Mouse (Mus musculus) heart, adult 8-10 months (tissue): Measurements from ENCODE around the gene Ces2h. TPM values are rescaled to one million over a fixed set of nuclear protein-coding genes. Genes with fewer than 3 reads are reported as not detected.
A peak's percentile ranks its signal among the peaks of the same experiment; 100 is the strongest.
"Not testable (repeated sequence)": the region's sequence is repeated elsewhere in the genome, so short reads cannot be mapped to it uniquely, and the experiment has no call there.

Experiments used
- DNase-seq: peaks from one replicate; pipeline ENCODE4 v3.0.0; 2022; ENCODE audit warnings: low spot score
- total RNA-seq, 4 experiments: library from RNA; stranded (reverse); gene quantifications; 2 replicates each; pipeline ENCODE4 v1.2.4; 2022

The Ces2h gene
- total RNA-seq: not detected

DNA sequence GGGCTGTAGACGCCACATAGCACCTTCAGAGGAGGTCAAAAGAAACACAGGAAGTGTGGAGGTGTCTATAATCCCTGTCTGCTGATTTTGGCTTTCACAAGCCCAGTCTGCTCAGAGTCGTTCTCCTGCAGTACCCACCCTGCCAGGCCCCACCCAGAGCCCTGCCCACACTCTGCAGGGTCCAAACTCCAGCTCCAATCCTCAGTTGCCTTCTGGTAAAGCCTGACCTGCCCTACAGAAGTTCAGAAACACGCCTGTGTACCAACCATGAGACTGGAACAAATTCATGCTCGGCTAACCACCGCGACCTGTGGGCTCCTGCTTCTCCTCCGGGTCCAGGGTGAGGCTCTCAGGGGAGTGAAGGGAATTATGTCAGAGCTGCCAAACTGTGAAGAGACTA is at the start of gene Ces2h:
Gene Ces2h, plus strand, starts transcription at position 268 of the 400 bp plus-strand sequence.
- DNase-seq: no peak

DNA sequence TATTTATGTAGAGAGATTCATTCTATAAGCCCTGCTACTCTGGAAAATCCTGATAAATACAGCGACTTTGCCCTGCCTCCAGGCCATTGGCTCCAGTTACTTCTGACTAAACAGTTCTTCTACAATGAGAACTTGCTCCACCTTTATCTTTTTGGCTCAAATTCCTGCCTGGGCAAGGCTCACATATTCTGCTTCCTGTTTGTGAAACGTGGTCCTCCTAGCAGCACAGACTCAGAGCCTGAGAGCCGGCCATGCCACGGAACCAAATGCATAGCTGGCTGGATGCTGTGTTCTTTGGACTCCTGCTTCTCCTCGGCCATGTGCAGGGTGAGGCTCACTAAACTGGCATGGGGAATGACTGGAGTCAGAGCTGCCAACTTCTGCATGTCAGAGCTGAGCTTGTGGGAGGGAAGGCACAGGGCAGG is 39.1 kb upstream of the Ces2h start, which contains the start of gene Ces2g:
Gene Ces2g, plus strand, starts transcription at position 182 of the 425 bp plus-strand sequence.
- DNase-seq: peak; percentile 76

DNA sequence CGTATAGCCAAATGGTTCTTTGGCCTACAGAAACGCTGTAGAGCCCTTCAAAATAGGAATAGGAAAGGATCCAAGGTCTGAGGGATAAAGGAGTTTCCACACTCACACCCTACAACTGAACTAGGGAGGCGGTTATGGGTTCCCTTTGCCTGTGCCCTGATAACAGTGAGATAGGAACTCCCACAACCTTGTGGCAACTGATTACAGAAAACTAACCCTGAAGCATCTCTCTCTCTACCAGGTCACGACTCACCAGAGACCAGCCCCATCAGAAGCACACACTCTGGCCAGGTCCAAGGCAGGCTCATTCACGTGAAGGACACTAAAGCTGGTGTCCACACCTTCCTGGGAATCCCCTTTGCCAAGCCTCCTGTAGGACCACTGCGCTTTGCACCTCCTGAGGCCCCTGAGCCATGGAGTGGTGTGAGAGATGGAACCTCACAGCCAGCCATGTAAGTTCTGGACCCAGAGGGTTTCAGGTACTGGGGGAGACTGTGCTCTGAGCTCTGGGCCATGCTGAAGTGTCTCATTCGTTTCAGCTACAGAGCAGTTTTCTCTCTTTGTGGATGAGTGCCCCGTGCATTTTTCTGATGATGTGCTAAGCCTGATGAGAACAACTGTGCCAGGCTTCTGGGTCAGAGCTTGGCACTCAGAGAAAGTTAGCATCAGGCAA is 38.3 kb upstream of the Ces2h start:
- DNase-seq: no peak

DNA sequence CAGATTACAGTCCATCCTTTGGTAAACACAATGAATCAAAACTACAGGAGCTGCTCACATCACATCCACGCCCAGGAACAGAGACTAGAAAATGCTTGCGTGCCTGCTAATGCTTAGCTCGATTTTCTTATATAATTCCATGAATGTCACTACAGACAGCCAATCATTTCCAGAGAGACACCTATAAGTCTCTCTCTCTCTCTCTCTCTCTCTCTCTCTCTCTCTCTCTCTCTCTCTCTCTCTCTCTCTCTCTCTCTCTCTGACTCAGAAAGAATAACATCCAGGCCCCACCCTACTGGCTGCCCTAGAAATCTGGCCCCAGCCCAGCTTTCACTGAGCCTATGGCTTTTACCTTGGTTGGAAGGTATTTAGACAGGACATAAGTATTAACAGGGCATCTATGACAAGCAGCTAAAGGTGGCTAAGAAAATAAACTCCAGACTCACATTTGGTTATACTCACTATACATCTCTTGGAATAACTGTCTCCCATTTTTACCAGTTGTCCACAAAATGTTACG is 37.2 kb upstream of the Ces2h start:
- DNase-seq: no peak

DNA sequence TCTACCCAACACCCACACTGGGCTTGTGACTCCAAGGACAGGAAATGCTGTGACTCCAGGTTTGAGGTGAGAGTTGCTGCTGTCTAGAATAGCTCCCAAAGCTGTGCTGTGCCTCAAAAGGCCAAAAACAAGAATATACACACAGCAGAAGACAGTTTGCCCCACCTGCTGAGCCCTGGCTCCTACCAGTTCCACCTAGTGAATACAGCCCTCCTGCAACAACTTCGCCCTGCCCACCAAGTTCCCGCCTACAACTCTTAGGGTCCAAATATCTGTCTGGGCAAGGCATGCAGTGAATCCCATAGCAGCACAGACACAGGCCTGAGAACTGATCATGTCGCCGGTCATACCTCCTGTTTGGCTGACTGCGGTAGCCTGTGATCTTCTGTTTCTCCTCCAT is 16.5 kb upstream of the Ces2h start:
- no peak for DNase-seq

DNA sequence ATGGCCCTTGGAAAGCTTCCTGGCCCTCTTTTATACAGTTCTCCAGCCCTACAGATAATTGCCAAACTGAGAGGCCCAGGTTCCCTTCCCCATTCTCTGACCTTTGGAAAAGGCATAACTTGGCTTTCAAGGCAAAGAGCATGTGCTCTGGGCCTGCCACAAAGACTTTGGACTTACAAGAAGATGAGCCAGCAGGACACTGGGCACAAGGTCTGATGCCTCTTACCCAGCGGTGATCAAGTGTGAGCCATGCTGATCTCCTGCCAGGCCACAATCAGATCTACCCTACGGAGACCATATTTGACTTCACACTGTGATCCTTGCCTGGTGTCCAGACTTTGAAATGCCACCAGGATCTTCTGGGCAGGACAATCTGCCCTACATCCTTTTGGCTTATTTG is 15.7 kb upstream of the Ces2h start:
- DNase-seq: no peak

DNA sequence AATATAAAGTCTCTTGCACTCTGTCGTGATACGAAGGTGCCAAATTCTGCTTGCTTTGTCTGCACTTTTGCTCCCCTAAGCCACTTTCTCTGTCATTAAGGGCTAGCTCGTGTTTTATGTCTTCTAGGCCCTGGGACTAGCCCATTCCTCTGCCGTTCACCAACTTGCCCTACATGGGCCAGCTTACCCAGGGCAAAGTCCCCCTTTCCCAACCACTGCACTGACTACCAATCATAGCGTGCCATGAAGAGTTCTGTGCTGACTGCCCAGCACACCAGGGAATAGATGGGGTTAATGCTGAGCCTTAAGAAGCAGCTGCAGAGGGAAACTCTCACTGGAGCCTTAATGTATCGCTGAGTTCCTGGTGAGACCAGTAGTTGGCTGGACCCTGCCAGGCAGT is 2.5 kb upstream of the Ces2h start:
- no peak for DNase-seq

DNA sequence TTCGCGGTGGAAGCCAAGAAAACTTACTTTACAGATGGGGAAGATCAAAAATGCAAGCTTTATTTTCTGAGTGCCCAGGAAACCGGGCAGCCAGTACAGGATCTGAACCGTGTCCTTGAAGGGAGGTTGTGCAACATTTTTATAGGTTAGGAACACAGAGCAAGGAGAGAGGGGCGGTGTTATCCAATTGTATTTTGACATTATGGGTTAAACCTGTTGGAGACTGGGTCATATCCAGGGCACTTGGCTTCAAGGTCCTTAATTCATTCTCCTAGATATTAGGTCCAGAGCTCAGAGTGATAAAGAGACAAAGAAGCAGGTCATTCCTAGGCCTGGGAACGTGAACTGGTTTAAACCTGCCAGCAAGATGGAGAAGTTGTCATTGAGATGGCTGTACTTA is 1.5 kb upstream of the Ces2h start:
- no peak for DNase-seq

DNA sequence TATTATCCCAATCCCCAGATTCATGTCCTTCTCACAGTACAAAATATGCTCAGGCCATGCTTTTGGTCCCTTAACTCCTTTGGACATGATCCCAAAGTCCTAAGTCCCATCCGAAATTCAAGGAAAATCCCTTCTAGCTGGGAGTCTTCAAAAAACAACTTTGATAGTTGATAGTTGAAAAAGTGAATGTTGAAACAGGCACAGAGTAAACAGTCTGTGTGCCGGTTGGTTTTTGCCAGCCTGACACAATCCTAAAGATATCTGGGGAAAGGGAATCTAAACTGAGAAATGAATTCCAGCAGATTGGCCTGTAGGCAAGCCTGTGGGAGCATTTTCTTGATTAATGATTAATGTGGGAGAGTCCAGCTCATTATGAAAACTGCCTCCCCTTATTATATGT is 9.3 kb downstream of the Ces2h start:
- no peak for DNase-seq

DNA sequence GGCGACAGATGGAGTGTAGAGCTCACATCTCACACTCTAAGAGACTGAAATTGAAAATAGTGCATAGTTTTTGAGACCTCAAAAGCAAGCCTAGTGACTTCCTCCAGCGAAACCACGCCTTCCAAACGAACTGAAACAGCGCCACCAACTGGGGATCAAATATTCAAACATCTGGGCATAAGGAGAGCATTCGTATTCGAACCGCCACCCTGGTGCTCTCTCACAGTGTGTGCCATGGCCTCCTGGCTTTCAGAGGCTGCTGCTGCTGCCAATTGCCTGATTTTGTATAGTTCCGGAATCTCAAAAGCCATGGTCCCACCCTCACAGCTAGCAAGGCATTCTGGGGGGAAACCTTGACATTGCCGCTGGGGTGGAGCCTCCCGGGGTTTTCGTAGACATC is 10.5 kb downstream of the Ces2h start:
- DNase-seq: no peak

DNA sequence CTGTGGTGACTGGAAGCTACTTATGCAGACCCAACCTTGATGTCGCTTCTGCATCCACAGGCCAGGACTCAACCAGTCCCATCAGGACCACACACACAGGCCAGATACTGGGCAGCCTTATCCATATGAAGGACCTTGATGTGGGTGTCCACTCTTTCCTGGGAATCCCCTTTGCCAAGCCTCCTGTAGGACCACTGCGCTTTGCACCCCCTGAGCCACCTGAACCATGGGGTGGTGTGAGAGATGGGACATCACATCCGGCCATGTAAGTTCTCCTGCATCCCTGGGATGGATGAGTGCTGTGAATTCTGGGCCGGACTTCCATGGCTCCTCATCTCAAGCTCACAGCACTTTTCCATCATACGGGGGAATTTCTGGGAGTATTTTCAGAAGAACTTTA is 13.7 kb downstream of the Ces2h start:
- DNase-seq: no peak

DNA sequence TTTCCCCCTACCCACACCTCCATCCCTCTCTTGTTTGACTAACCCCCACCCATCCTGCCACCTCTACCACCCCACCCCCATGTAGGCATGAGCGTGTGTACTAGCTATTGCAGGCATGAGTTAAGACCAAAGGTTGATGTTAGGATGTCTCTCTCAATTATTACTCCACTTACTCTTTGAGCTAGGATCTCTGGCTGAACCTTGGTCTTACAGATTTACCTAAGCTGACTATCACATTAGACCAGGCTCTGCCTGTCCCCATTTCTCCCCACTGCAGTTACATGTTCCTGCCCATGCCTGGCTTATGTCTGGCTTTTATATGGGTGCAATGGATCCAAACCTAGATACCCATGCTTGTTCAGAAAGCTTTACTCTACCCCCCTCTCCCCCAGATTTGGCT is 21.3 kb downstream of the Ces2h start:
- no peak for DNase-seq

DNA sequence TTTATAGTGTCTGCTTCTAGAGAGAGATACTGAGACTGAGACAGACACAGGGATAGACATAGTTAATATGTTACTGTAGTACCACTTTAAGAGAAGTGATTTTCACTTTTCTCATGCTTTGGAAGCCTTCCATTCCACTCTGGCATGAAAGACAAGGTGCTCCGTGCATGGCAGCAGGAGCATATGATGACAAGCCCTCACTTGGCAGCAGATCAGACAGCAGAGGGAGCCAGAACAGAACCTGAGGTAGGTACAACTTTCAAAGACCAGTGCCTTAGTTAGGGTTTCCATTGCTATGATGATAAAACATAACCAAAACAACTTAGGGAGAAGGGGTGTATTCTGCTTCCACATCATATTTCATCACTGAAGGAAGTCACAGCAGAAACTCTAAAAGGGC is 22.4 kb downstream of the Ces2h start:
- no peak for DNase-seq

DNA sequence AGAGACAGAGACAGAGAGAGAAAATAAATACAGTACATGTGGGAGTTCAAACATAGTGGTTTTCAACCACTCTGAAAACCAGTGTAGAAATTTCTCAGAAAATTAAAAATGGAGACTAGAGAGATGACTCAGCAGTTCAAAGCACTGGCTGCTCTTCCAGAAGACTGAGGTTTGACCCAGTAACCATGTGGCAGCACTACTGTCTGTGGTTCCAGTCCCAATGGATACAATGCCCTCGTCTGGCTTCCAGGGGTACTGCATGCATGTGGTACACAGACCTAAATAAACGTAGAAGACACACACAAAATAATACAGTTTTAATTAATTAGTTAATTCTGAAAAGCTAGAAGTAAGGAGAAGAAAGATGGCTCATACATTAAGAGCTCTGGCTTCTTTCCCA is 24.4 kb downstream of the Ces2h start:
- no peak for DNase-seq

DNA sequence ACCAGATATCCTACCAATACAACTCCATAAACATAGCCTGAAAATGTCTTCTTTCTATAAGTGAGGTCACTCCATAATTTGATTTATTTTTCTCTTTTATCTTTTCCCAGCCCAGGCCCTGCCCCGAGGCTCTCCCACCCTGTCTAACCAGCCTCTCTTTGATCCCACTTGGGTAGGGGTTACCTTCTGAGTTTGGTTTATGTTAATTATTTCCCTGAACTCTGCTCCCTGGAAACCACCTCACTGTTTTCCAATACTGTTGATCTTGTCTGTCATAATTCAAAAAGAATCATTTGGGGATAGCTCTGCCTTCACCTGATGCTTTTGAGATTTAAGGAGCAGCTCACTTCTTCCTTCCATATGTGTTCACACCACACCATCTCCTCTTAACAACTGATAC is 42.9 kb downstream of the Ces2h start:
- DNase-seq: no peak

DNA sequence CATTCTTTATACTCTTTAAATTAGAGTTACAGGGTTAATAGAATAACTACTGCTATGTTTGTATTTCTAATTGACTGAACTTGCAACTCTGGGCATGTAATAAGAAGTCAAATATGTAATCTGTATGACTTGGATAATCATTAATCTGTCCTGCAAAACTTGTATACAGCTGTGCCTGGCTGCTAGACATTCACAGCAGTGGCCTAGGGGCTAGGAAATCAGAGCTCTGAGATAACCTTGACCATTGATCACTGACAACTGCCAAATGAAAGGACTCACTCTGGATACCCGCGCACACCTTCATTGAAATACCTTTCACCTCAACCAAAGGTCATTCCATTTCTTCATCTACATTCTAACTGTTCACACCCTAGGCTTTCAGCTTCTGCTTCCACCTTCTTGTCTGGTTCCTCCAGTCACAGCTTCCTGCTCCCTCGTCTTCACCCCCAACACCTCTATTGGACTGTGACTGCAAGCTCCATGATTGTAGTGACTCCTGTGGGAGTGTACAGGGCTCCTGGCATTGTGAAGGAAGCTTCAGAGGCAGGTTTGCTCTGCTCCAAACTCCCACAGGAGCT is 45.3 kb downstream of the Ces2h start:
- no peak for DNase-seq

DNA sequence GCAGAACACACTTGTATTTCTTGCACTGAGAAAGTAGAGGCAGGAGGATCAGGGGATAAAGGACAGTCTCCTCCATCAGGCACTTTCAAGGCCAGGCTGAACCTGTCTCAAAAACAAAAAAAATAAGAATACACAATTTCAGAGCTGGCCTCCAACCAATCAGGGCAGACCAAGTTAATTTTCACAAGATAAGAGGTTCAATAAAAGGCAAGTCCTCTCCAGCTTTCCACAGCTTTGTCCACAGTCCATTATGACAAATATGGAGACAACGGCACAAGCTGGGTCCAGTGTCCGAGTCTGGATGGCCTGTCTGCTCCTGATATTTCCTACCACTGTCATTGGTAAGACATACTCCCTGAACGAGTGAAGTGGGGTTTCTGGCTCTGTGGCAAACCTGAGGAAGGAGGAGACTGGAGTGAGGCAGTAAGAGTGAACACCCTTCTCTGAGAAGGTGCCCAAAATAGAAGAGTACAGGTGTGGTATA is 47.8 kb downstream of the Ces2h start, which contains the start of gene Ces3a:
Gene Ces3a, plus strand, starts transcription at position 231 of the 484 bp plus-strand sequence.
- DNase-seq: no peak

DNA sequence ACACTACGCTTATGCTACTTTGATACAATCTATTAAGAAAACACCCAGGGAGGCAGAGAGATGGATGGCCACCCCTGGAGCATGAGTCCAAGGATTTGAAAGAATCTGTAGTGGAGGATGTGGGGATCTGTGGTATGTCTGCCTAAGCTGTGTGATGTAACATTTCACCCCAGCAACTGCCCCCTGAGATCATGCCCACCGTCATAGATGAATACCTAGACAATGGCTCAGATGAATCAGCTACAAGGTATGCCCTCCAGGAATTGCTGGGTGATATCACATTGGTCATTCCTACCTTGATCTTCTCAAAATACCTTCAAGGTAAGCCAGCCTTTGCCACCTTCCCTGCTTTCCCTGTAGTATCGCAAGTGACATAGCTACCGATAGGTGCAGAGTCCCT is 55.6 kb downstream of the Ces2h start:
- no peak for DNase-seq

DNA sequence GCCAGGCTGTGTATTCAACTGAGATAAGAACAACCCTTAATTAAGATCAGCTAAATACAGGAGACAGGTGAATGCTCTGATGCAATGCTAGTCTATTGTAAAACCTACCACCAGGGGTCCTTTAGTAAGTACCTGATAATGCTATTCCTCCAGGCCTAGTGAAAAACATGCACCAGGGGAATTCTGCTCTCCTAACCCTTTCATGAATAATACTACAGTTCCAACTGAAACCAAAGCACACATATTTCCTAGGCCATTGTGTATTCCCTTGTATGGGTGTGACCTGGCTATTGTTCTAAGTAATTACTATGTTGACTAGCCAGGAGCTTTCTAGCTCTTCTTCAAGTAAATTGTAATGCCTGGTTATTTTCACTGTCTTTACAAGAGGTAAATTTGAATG is 59.4 kb downstream of the Ces2h start:
- no peak for DNase-seq

DNA sequence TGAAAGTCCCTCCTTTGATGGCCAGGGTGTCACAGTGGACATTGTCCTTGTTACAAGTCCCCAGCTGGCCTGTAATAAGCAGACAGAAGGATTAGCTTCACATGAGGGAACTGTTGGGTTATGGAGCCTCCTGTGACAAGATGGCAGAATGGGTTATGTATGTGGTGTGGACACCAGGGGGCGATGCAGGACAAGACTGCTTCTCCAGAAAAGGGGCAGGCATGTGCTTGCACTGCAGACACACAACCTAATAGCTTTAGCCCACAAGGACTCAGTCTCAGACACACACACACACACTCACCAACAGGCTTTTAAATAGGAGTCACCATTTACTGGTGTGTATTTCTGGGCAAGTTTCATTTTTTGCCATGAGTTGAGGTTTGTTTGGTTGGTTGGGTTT is 66.1 kb downstream of the Ces2h start:
- DNase-seq: peak; percentile 3

DNA sequence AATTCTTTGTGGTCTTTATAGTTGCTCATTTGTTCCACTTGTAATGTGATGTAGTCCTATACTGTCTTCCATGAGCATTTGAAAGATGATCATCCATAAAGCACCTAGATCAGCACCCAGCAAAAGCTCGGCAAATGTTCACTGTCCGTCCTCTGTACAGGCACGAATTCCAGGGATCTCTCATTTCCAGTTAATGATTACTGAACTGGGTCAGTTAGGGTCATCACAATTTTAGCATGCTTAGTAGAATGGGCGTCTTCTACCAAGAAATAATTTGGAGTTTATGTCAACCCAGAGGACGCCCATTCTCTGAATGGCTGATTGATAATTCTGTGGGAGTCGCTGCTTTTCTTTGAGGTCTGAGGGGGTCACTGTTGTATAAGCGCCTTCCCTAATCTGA is 67.3 kb downstream of the Ces2h start:
- not testable (repeated sequence) for DNase-seq

DNA sequence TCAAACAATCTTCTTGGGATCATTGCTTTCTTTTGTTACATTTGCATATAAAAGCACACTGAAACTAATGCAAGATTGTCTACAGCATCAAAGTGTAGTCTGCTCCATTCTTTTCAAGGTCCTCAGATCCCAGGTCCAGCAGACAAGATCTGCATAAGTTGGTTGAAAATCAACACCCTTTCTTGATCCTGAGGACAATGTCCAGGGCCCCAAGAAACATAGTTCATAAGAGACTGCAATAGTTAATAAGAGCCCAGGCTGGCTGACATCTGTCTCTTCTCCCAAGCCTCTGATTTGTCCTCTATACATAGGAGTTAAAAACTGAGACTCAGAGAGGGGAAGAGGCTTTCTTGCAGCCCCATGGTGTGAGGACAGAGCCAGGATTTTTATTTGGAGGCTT is 68.3 kb downstream of the Ces2h start:
- DNase-seq: no peak
